Mouse (Mus musculus): Measurements from ENCODE around the gene Pop7. TPM values are rescaled to one million over a fixed set of nuclear protein-coding genes. Genes with fewer than 3 reads are reported as not detected.

The Pop7 gene
- polyA plus RNA-seq, 2 experiments = 40.6 to 54.2 TPM

DNA sequence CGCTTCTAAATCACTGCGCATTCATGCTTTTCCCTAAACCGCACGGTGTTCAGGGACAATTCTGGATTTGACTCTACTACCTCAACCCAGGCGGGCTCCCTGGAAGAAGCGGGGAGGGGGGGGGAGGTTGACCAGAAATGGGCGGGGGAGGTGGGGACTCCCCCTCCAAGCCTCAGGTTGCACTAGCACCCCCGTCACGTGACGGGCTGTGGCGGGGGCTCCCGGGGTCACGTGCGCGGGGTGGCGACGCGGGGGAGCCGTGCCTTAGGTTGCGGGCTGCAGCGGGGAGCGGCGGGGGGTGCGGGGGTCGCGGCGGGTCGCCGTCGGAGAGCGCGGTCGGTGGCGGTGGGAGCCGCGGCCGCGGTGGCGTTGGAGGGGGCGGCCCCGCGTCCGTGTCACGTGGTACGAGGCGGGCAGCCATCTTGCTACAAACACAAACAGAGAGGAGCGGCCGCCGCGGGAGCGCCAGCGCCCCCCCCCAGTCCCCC is 7.7 kb upstream of the Pop7 start:
- Histone ChIP-seq H3K9me3 (ENCODE audit: control insufficient read depth, low read length) (no peaks in the 10 kb centered on the region), H3K36me3 (ENCODE audit: control insufficient read depth, insufficient read depth, low read length) (0 out of 2 replicates have a peak, but pooled peaks cover 10% of the 10 kb centered on the region), H3K4me3 (replicated peaks; ENCODE audit: low read length) (peak overlapping the region; percentile 99), H3K9ac (ENCODE audit: low read depth, low read length, severe bottlenecking) (peak overlapping the region; percentile 97), H3K4me1 (ENCODE audit: control insufficient read depth, insufficient read depth, low read length) (peaks cover 11% of the 10 kb centered on the region), H3K27me3 (ENCODE audit: control insufficient read depth, insufficient read depth, low read length) (no peaks in the 10 kb centered on the region), H3K27ac (replicated peaks; ENCODE audit: low read depth, low read length) (peak overlapping the region; percentile 82), H3K4me2 (replicated peaks; ENCODE audit: low read depth, low read length, severe bottlenecking) (peak overlapping the region; percentile 91)
- no peak for TF ChIP-seq POLR2A (IDR thresholded peaks at IDR 0.05; ENCODE audit: borderline replicate concordance, extremely low read depth, insufficient read depth, insufficient read length)
- ATAC-seq (ENCODE audit: low FRiP score, low read depth) (peak; percentile 83), DNase-seq (ENCODE audit: low spot score) (peak; percentile 66)
- 2% methylated on average over 23 of the region's 52 CpGs for WGBS

- peaks cover 13% of the 10 kb centered on the region for H3K4me1 ChIP-seq (ENCODE audit: control insufficient read depth, insufficient read depth, low read length)
- DNase-seq (ENCODE audit: low spot score) (no peak), ATAC-seq (ENCODE audit: low FRiP score, low read depth) (no peak)
- TF ChIP-seq POLR2A (IDR thresholded peaks at IDR 0.05; ENCODE audit: borderline replicate concordance, extremely low read depth, insufficient read depth, insufficient read length) = no peak
- no peak overlapping the region for H3K4me2 ChIP-seq (replicated peaks; ENCODE audit: low read depth, low read length, severe bottlenecking)
- no peak overlapping the region for H3K27ac ChIP-seq (replicated peaks; ENCODE audit: low read depth, low read length)
- H3K36me3 ChIP-seq (ENCODE audit: control insufficient read depth, insufficient read depth, low read length) = peaks cover 11% of the 10 kb centered on the region; the same call in 1 of the 2 replicates
- WGBS = 83% methylated on average over 6 of the region's 6 CpGs
- H3K27me3 ChIP-seq (ENCODE audit: control insufficient read depth, insufficient read depth, low read length) = no peaks in the 10 kb centered on the region
- no peaks in the 10 kb centered on the region for H3K9me3 ChIP-seq (ENCODE audit: control insufficient read depth, low read length)
- H3K9ac ChIP-seq (ENCODE audit: low read depth, low read length, severe bottlenecking) = no peak overlapping the region
- no peak overlapping the region for H3K4me3 ChIP-seq (replicated peaks; ENCODE audit: low read length)
These were observed 1.7 kb upstream of the Pop7 start for GRCm38 (mm10) chr5:137504041-137504440.

- Histone ChIP-seq H3K9ac (ENCODE audit: low read depth, low read length, severe bottlenecking) (peak overlapping the region; percentile 72), H3K27me3 (ENCODE audit: control insufficient read depth, insufficient read depth, low read length) (no peaks in the 10 kb centered on the region), H3K4me2 (replicated peaks; ENCODE audit: low read depth, low read length, severe bottlenecking) (peak overlapping the region; percentile 87), H3K36me3 (ENCODE audit: control insufficient read depth, insufficient read depth, low read length) (peaks cover 11% of the 10 kb centered on the region; the same call in 1 of the 2 replicates), H3K27ac (replicated peaks; ENCODE audit: low read depth, low read length) (peak overlapping the region; percentile 93), H3K9me3 (ENCODE audit: control insufficient read depth, low read length) (no peaks in the 10 kb centered on the region), H3K4me1 (ENCODE audit: control insufficient read depth, insufficient read depth, low read length) (peaks cover 13% of the 10 kb centered on the region), H3K4me3 (replicated peaks; ENCODE audit: low read length) (peak overlapping the region; percentile 74)
- ATAC-seq (ENCODE audit: low FRiP score, low read depth) (peak; percentile 85), DNase-seq (ENCODE audit: low spot score) (peak; percentile 96)
- 2% methylated on average over 30 of the region's 30 CpGs for WGBS
- TF ChIP-seq POLR2A (IDR thresholded peaks at IDR 0.05; ENCODE audit: borderline replicate concordance, extremely low read depth, insufficient read depth, insufficient read length) = peak; percentile 65; the same call in 1 of the 2 replicates
These were observed 371 bp upstream of the Pop7 start for GRCm38 (mm10) chr5:137502667-137503110.

DNA sequence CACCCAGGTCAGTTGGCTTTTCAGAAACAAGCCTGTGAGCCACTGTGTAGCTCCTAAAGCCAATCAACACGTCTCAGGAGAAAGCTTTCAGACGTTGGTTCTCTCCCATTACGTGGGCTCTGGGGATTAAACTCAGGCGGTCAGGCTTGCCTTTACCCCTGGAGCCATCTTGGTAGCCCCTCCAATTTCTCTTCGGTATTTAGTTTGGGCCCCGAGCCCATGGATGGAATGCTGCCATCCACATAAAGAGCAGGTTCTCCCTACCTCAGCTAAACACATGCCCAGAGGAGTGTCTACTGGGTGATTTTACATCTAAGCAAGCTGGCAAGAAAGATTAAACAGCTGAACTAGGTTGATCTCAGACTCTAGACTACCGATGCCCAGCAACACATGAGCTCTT is 2.1 kb downstream of the Pop7 start:
- TF ChIP-seq POLR2A (IDR thresholded peaks at IDR 0.05; ENCODE audit: borderline replicate concordance, extremely low read depth, insufficient read depth, insufficient read length) = no peak
- no peak for DNase-seq (ENCODE audit: low spot score)
- no peak overlapping the region for H3K27ac ChIP-seq (replicated peaks; ENCODE audit: low read depth, low read length)
- ATAC-seq (ENCODE audit: low FRiP score, low read depth) = no peak
- no peak overlapping the region for H3K9ac ChIP-seq (ENCODE audit: low read depth, low read length, severe bottlenecking)
- H3K4me3 ChIP-seq (replicated peaks; ENCODE audit: low read length) = no peak overlapping the region
- H3K4me2 ChIP-seq (replicated peaks; ENCODE audit: low read depth, low read length, severe bottlenecking) = no peak overlapping the region
- H3K4me1 ChIP-seq (ENCODE audit: control insufficient read depth, insufficient read depth, low read length) = peaks cover 13% of the 10 kb centered on the region
- WGBS = 87% methylated on average over 7 of the region's 7 CpGs
- peaks cover 11% of the 10 kb centered on the region; the same call in 1 of the 2 replicates for H3K36me3 ChIP-seq (ENCODE audit: control insufficient read depth, insufficient read depth, low read length)
- H3K9me3 ChIP-seq (ENCODE audit: control insufficient read depth, low read length) = no peaks in the 10 kb centered on the region
- no peaks in the 10 kb centered on the region for H3K27me3 ChIP-seq (ENCODE audit: control insufficient read depth, insufficient read depth, low read length)

DNA sequence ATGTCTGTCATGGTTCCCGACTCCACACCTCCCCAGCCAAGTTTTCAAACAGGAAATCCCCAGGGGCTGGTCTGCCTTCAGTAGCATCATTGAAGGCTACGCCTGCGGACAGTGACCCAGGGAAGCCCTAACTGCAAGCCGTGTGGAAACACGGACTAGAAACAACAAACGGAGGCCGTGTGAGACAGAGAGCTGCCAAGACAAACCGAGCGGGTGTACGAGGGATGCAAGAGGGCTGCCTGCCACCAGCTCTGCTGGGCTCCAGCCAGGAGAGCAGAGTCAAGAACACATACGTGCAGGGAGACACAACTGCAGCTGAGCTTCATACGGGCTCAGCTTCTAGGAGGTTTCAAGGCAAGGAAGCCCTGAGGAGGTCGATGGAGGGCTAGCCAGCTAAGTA is 8.5 kb downstream of the Pop7 start:
- Histone ChIP-seq H3K27me3 (ENCODE audit: control insufficient read depth, insufficient read depth, low read length) (no peaks in the 10 kb centered on the region), H3K4me2 (replicated peaks; ENCODE audit: low read depth, low read length, severe bottlenecking) (no peak overlapping the region), H3K9me3 (ENCODE audit: control insufficient read depth, low read length) (no peaks in the 10 kb centered on the region), H3K4me1 (ENCODE audit: control insufficient read depth, insufficient read depth, low read length) (0 out of 2 replicates have a peak, but pooled peaks cover 2% of the 10 kb centered on the region), H3K9ac (ENCODE audit: low read depth, low read length, severe bottlenecking) (no peak overlapping the region), H3K36me3 (ENCODE audit: control insufficient read depth, insufficient read depth, low read length) (no peaks in the 10 kb centered on the region), H3K27ac (replicated peaks; ENCODE audit: low read depth, low read length) (no peak overlapping the region), H3K4me3 (replicated peaks; ENCODE audit: low read length) (no peak overlapping the region)
- no peak for TF ChIP-seq POLR2A (IDR thresholded peaks at IDR 0.05; ENCODE audit: borderline replicate concordance, extremely low read depth, insufficient read depth, insufficient read length)
- 79% methylated on average over 13 of the region's 13 CpGs for WGBS
- no peak for DNase-seq (ENCODE audit: low spot score)
- ATAC-seq (ENCODE audit: low FRiP score, low read depth) = no peak; the same call in 1 of the 2 replicates

Measured in limb, embryonic 14.5 days (tissue).